Mouse (Mus musculus) midbrain, embryonic 10.5 days (tissue): ENCODE data around the gene Osbpl6. TPM values are rescaled to one million over a fixed set of nuclear protein-coding genes. Genes with fewer than 3 reads are reported as not detected.

Experiments
- DNase-seq: peaks from one replicate; pipeline ENCODE4 v3.0.0-alpha.2; 2017; ENCODE audit warnings: low spot score
- H3K27ac ChIP-seq: fragments of 300-500 bp; sonication (generic); replicated peaks from 2 replicates; pipeline ENCODE4 v1.5.1; 2016; ENCODE audit warnings: mild to moderate bottlenecking
- H3K27me3 ChIP-seq: fragments of 300-500 bp; sonication (generic); 2 replicates; pipeline ENCODE4 v1.6.1; 2016; ENCODE audit warnings: low read depth, mild to moderate bottlenecking; ENCODE audit not compliant: poor library complexity, severe bottlenecking
- H3K36me3 ChIP-seq: fragments of 300-500 bp; sonication (generic); 2 replicates; pipeline ENCODE4 v1.6.1; 2016; ENCODE audit warnings: mild to moderate bottlenecking, moderate library complexity
- H3K4me1 ChIP-seq: fragments of 300-500 bp; sonication (generic); 2 replicates; pipeline ENCODE4 v1.6.1; 2016
- H3K4me3 ChIP-seq: fragments of 300-500 bp; sonication (generic); 2 replicates; pipeline ENCODE4 v1.5.1; 2016; ENCODE audit warnings: mild to moderate bottlenecking, moderate library complexity
- H3K9me3 ChIP-seq: fragments of 300-500 bp; sonication (generic); replicated peaks from 2 replicates; pipeline ENCODE4 v1.6.1; 2016; ENCODE audit warnings: mild to moderate bottlenecking
- WGBS: fragments of 180-500 bp; shearing (Covaris S2); methylation state at CpG from one replicate; pipeline ENCODE4 v1.1.7; 2016; 5-methylcytosine and 5-hydroxymethylcytosine counted together
- polyA plus RNA-seq: library from polyadenylated mRNA; unstranded; fragments of >200 nt; fragmentation: Nextera tagmentation; extraction: Ambion mirVana; gene quantifications from 2 replicates; pipeline ENCODE4 v1.2.1, GENCODE M21; 2016

The Osbpl6 gene
- 10.8 and 11.0 TPM in 2 replicates for polyA plus RNA-seq

DNA sequence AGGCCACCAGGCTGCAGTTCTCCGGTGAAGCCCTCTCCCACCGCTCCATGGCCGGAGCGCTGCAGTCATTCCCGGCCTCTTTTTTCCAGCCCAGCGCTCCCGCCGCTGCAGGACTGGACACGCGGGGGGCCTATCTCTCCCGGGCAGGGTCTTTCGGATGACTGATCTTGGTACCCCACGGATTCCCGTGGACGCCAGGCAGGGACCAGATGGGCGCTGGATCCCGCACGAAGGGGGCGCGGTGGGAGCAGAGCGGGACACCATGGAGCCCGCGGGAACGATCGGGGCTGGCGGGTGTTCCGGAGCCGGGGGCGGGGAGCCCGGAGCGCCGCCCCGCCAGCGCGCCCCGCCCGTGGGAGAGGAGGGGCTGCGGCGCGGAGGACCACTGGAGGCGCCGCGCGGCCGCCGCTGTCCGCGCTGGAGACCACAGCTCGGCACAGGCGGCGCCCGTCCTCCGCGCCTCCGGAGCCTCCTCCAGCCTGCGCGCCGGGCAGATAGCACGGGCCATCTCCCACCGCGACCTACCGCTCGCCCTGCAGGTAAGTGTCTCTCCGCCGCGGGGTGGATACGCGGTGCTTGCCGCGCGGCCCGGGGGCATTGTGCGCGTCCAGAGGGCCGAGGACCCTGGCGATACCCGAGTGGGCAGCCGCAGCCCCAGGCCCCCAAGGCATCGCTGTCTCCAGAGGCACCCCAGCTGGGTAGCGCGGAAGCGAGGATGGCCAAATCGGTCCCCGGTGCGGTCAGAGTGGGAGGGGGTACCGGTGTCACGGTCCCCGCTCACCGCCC, at the start of gene Osbpl6:
TSS of gene Osbpl6 (plus strand) at position 358 of the 786 bp plus-strand sequence.
- under 1% methylated on average over 86 of the region's 89 CpGs for WGBS
- Histone ChIP-seq H3K36me3 (no peaks in the 10 kb centered on the region), H3K27ac (peak within 1 kb of the TSS; percentile 88), H3K9me3 (no peaks in the 10 kb centered on the region), H3K4me3 (peak within 1 kb of the TSS; percentile 85), H3K27me3 (peaks cover 60% of the 10 kb centered on the region), H3K4me1 (peaks cover 14% of the 10 kb centered on the region)
- peak; percentile 76 for DNase-seq

DNA sequence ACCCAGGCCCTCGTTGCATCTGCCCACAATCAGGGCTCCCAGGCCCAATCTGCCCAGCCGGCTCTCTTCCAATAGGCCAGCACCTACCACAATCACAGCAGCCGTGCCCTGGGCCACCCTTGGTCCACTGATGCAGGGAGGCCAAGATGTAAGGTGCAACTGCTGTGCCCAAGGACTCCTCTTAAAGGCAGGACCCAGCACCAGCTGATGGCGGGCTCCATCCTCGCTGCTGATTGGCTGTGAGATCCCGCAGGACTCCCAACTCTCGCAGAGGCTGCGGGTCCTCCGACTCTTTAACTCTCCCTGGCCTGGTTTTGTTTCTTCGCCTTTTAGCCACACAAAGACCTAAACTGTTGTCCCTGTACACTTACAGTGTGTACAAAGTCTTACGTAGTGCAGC, 46.1 kb upstream of the Osbpl6 start, which contains the start of gene Cyct:
TSS of gene Cyct (minus strand) at position 225 of the 400 bp plus-strand sequence.
- Histone ChIP-seq H3K27me3 (no peaks in the 10 kb centered on the region), H3K36me3 (no peaks in the 10 kb centered on the region), H3K27ac (no peak within 1 kb of the TSS), H3K9me3 (no peaks in the 10 kb centered on the region), H3K4me1 (no peaks in the 10 kb centered on the region), H3K4me3 (no peak within 1 kb of the TSS)
- 93% methylated on average over 11 of the region's 11 CpGs for WGBS
- DNase-seq = no peak

DNA sequence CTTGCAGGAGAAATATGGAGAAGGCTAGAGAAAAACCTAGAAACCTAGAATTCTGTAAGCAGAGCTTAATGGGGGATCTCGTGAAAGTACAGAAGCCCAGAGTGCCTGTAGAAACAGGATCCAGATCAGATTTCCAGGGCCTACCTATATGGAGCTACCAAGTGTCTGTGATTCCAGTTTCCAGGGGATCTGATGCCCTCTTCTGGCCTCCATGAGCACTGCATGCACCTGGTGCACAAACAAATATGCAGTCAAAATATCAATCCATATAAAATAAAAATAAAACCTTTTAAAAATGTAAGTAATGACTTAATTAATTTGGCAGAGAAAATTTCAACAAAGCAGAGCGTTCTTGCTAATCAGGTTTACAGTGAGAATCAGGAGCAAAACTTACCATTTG, 44.2 kb upstream of the Osbpl6 start:
- DNase-seq = no peak
- 51% methylated on average over 2 of the region's 2 CpGs for WGBS
- Histone ChIP-seq H3K4me1 (no peaks in the 10 kb centered on the region), H3K27me3 (no peaks in the 10 kb centered on the region), H3K9me3 (no peaks in the 10 kb centered on the region), H3K36me3 (no peaks in the 10 kb centered on the region), H3K27ac (no peak overlapping the region), H3K4me3 (no peak overlapping the region)

DNA sequence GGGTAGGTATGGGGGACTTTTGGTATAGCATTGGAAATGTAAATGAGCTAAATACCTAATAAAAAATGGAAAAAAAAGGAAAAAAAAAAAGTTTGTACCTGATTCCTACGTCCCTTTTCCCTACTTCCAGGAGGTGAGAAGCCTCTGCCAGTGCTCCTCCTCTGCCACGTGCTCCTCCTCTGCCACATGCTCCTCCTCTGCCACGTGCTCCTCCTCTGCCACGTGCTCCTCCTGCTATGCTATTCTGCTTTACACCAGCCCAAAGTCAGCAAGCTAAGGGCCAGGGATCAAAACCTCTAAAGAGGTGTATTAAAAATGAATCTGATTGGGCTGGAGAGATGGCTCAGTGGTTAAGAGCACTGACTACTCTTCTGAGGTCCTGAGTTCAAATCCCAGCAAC, 40.5 kb upstream of the Osbpl6 start:
- WGBS = 78% methylated on average over 4 of the region's 4 CpGs

DNA sequence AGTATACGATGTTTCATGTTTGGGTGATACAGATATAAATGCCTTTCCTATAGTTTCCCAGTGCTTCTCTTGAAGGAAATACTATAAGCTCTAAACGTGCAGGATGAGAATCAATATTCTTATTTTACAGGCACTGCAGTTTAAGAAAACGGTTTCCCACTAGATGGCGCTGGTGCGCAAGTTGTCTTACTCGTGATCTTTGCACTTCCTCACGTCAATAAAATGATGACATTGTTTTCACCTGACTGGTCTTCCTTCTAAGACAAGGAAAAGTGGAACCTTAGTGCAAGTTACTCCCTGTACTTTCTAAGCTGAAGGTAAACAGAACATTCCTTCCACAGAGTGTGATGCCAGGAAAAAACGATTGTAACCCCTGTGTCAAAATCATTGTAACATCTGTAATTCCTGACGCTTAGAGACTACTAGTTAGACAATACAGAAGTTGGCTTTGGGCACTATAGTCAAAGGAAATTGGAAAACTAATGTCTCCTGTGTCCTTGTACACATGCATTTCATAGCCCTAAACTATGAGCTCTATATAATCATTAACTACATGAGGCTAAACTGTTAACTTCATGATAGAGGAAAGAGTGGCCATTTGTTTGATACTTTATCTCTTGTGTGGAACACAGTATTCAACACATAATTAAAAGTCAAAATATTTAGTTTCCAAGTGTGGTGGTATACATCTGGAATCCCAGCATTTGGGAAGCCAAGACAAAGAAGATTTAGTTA, 39.0 kb upstream of the Osbpl6 start:
- Histone ChIP-seq H3K9me3 (no peaks in the 10 kb centered on the region), H3K27me3 (no peaks in the 10 kb centered on the region), H3K4me1 (peaks cover 13% of the 10 kb centered on the region), H3K36me3 (peaks cover 9% of the 10 kb centered on the region), H3K4me3 (no peak overlapping the region), H3K27ac (no peak overlapping the region)
- peak; percentile 68 for DNase-seq
- 20% methylated on average over 9 of the region's 9 CpGs for WGBS

More for the DNA sequence above, 40.5 kb upstream of the Osbpl6 start:
- no peak for DNase-seq
- Histone ChIP-seq H3K9me3 (no peaks in the 10 kb centered on the region), H3K27me3 (no peaks in the 10 kb centered on the region), H3K4me3 (no peak overlapping the region), H3K27ac (no peak overlapping the region), H3K4me1 (peaks cover 6% of the 10 kb centered on the region), H3K36me3 (no peaks in the 10 kb centered on the region)

DNA sequence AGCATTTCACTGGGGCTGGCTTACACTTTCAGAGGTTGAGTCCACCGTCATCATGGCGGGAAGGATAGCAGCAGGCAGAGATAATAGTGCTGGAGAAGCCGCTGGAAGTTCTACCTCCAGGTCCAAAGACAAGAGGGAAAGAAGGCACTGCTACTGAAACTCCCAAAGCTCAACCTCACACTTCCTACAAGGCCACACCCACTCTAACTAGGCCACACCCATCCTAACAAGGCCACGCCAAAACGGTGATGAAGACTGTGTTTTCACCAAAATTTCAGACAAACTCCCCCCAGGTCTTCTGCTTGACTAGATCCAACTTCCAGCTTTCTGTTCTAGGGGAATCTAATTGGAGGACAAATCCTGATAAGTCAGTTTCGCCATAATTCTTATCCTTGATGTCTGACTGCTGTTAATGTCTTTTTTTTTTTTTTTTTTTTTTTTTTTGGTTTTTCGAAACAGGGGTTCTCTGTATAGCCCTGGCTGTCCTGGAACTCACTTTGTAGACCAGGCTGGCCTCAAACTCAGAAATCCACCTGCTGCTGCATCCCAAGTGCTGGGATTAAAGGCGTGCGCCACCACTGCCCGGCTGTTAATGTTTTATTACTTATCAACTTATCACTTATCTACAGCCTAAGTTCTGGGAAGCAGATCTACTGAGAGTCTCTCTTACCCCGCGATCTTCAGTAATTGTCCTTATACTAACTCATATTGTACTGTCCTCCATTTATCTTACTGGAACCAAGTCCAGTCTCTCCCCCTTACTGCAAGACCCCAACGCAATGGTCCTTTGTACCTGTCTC, 37.2 kb upstream of the Osbpl6 start:
- 80% methylated on average over 13 of the region's 13 CpGs for WGBS
- H3K27me3 ChIP-seq = no peaks in the 10 kb centered on the region
- H3K9me3 ChIP-seq = no peaks in the 10 kb centered on the region
- H3K27ac ChIP-seq = no peak overlapping the region
- H3K4me1 ChIP-seq = peaks cover 13% of the 10 kb centered on the region
- H3K36me3 ChIP-seq = peaks cover 26% of the 10 kb centered on the region
- H3K4me3 ChIP-seq = no peak overlapping the region
- DNase-seq = no peak

DNA sequence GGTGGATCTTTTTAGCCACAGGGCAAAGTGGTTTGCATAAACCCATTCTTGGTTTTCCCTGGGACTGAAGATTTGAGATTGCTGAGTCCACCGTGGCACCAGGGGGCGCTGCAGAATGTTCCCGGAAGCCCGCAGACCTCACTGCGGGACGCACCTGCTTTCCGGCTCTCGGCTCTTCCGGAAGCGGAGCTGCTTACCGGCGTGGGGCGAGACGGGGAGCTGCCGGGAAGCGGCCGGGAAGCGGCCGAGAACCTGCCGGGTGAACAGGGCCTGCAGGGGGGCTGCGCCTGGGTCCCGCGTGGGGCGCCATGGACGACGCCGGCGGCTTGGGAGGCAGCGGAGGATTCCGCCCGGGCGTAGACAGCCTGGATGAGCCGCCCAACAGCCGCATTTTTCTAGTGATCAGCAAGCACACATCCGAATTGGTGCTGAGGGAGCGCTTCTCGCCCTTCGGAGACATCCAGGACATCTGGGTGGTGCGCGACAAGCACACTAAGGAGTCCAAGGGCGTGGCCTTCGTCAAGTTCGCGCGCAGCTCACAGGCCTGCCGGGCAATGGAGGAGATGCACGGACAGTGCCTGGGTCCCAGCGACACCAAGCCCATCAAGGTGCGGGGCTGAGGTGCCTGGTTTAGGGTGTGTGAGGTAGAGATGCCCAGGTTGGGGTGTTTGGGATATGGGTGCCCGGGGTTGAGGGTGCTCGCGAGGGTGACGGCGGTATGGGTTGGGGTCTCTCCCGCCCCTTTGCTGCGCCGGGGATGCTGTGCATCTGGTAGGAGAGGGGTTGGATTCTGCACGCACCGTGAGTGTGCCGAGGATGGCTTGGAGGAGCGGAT, 36.3 kb upstream of the Osbpl6 start, which contains the start of gene Rbm45:
TSS of gene Rbm45 (plus strand) at position 164 of the 835 bp plus-strand sequence.
- H3K4me3 ChIP-seq = peak within 1 kb of the TSS; percentile 96
- no peaks in the 10 kb centered on the region for H3K27me3 ChIP-seq
- H3K36me3 ChIP-seq = peaks cover 36% of the 10 kb centered on the region
- WGBS = under 1% methylated on average over 61 of the region's 61 CpGs
- H3K4me1 ChIP-seq = peaks cover 13% of the 10 kb centered on the region
- no peaks in the 10 kb centered on the region for H3K9me3 ChIP-seq
- DNase-seq = peak; percentile 88
- H3K27ac ChIP-seq = peak within 1 kb of the TSS; percentile 94

DNA sequence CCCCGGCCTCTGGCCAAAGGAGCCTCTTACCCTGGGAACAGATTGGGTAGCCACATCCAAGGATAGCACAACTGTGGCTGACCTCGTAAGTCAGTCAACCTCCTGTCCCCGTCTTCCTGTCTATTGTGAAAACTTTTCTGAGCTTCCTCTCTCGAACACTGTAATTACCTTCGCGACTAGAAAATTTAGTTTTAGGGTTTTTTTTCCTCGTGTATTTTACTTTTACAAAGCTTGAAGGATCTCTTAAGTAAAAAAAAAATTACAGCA, 35.7 kb upstream of the Osbpl6 start:
- no peaks in the 10 kb centered on the region for H3K27me3 ChIP-seq
- H3K4me1 ChIP-seq = peaks cover 13% of the 10 kb centered on the region
- 3% methylated on average over 7 of the region's 7 CpGs for WGBS
- H3K4me3 ChIP-seq = peak overlapping the region; percentile 96
- H3K27ac ChIP-seq = peak overlapping the region; percentile 94
- peaks cover 41% of the 10 kb centered on the region for H3K36me3 ChIP-seq
- H3K9me3 ChIP-seq = no peaks in the 10 kb centered on the region
- no peak for DNase-seq

DNA sequence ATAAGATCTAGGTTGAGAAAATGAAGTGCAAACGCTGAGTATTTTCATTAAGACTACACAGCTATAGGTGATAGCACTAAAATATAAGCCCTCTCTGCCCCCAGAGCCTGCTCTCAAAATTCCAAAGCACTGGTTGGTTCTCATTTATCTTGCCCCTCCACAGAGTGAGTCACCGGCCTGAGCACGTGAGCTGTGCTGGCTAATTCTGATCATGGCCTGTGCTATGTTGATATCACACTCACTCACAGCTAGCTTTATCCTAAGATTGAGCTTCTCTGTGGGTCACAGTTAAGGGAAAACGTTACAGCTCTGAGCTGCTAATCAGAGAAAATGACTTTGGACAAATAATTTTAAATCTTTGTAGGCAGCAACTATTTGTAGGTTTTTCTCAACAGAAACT, 34.1 kb upstream of the Osbpl6 start:
- Histone ChIP-seq H3K4me3 (no peak overlapping the region), H3K27ac (no peak overlapping the region), H3K9me3 (no peaks in the 10 kb centered on the region), H3K27me3 (no peaks in the 10 kb centered on the region), H3K36me3 (peaks cover 56% of the 10 kb centered on the region), H3K4me1 (peaks cover 13% of the 10 kb centered on the region)
- 92% methylated on average over 4 of the region's 4 CpGs for WGBS
- no peak for DNase-seq

DNA sequence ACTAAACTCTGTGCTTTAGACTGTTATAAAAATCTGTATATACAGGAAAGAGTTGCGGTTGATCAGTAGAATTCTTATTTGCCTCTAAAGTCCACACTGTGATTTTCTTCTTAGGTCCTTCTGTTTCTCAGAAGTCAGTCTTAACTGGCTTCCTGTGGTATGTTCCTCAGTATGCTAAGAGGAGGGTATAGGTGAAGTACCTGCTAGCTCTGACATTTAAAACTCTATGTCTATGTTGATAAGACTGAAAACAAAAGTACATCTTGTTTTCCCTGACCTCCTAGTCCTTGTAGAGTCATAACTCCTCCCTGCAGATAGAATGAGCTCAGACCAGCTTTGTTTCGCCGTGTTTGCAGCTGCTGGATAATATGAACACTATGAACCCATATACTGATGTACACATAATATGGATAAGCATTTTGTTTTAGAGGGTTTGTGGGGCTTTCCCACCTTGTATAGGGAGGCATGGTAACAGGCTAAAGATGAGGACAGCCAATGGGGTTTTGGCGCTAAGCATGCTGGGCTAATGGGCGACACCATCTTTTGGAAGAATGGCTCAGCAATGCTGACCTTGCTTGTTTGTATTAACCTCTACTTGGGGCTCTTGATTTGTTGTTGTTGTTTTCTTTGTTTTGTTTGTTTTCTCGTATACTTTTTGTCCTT, 31.6 kb upstream of the Osbpl6 start:
- DNase-seq = no peak
- H3K4me1 ChIP-seq = peaks cover 13% of the 10 kb centered on the region
- no peak overlapping the region for H3K4me3 ChIP-seq
- no peak overlapping the region for H3K27ac ChIP-seq
- H3K27me3 ChIP-seq = no peaks in the 10 kb centered on the region
- H3K9me3 ChIP-seq = no peaks in the 10 kb centered on the region
- peaks cover 80% of the 10 kb centered on the region for H3K36me3 ChIP-seq
- 91% methylated on average over 6 of the region's 6 CpGs for WGBS

DNA sequence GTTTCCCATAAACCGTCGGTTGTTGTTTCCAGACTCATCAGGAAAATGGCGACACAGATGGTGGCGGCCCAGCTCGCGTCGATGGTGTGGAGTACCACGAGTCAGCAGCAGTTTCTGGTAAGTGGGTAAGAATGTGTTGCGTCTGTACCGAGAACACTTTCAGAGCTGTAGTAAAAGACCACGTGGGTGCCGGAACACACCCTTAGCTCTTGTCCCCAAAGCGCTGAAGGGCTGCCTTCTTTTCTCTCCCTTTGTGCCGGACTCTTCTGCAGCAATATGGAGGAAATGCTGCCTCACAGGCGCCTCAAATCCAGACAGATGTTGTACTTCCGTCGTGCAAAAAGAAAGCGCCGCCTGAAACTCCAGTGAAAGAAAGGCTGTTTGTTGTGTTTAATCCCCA, 27.7 kb upstream of the Osbpl6 start:
- DNase-seq = no peak
- 94% methylated on average over 19 of the region's 19 CpGs for WGBS
- Histone ChIP-seq H3K9me3 (no peaks in the 10 kb centered on the region), H3K36me3 (peaks cover 97% of the 10 kb centered on the region), H3K4me3 (no peak overlapping the region), H3K27me3 (no peaks in the 10 kb centered on the region), H3K27ac (no peak overlapping the region), H3K4me1 (no peaks in the 10 kb centered on the region)
